Mouse (Mus musculus): ENCODE measurements around the gene Ccm2. TPM values are rescaled to one million over a fixed set of nuclear protein-coding genes. Genes with fewer than 3 reads are reported as not detected.

Gene Ccm2
- polyA plus RNA-seq, 1 experiment = 60.8 TPM

DNA sequence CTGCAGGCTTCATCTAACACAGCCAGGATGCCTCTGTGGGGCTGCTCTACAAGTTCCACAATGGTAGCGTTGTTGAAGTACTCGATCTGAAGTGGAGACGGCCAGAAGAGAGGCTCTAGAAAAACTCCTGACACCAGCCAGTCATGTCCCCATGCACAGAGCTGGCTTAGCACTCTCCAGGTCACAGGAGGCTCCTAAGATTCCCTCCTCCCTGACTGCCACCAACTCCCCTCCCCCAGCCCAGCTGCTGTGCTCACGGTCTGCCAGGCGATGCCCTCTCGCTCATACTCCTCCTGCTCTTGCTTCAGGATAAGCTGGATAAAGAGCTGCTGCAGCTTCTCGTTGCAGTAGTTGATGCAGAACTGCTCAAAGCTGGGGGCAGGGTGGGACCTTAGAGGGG lies 31.9 kb upstream of the Ccm2 start:
- no peaks in the 10 kb centered on the region for H3K36me3 ChIP-seq (ENCODE audit: control insufficient read depth, insufficient read depth, low read length)
- 50% methylated on average over 7 of the region's 7 CpGs for WGBS
- H3K27me3 ChIP-seq (replicated peaks; ENCODE audit: control insufficient read depth, insufficient read depth, low read length) = no peaks in the 10 kb centered on the region
- H3K4me3 ChIP-seq (ENCODE audit: insufficient read depth, low read depth, low read length) = no peak overlapping the region
- H3K27ac ChIP-seq (ENCODE audit: insufficient read depth, low read depth, low read length) = no peak overlapping the region
- TF ChIP-seq POLR2A (IDR thresholded peaks at IDR 0.05; ENCODE audit: low read depth, low read length) (no peak), CTCF (conservative IDR thresholded peaks at IDR 0.05; ENCODE audit: insufficient read depth, insufficient read length, low read depth, low read length) (no peak)
- H3K4me1 ChIP-seq (ENCODE audit: control insufficient read depth, insufficient read depth, low read length) = no peaks in the 10 kb centered on the region
- no peak for DNase-seq

DNA sequence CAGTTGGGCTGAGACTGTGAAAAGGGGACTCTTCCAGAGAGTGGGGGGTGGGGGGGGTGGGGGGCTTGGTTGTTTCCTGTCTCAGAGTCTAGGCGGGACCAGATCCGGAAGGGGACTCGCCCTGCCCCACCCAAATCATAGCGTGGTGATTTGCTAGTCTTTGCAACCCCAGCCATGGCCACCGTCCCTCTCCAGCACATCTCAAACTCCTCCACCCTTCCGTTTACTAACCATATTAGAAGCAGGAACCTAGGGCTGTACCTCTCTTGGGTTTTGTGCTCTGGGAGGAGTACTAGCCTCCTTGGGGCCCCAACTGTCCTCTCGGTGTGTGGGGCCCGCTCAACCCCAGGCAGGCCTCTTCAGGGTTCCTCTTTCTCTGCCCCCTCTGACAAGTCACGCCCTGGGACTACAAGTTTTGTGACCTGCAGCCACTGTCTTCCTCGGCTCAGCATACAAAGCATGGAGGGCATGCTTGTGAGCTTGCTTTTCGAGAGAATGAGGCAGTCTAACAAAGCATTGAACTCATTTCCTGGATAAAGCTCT lies 27.1 kb upstream of the Ccm2 start:
- Histone ChIP-seq H3K4me1 (ENCODE audit: control insufficient read depth, insufficient read depth, low read length) (no peaks in the 10 kb centered on the region), H3K4me3 (ENCODE audit: insufficient read depth, low read depth, low read length) (no peak overlapping the region), H3K36me3 (ENCODE audit: control insufficient read depth, insufficient read depth, low read length) (peaks cover under 1% of the 10 kb centered on the region; the same call in 1 of the 2 replicates), H3K27ac (ENCODE audit: insufficient read depth, low read depth, low read length) (no peak overlapping the region), H3K27me3 (replicated peaks; ENCODE audit: control insufficient read depth, insufficient read depth, low read length) (no peaks in the 10 kb centered on the region)
- no peak for DNase-seq
- TF ChIP-seq POLR2A (IDR thresholded peaks at IDR 0.05; ENCODE audit: low read depth, low read length) = no peak
- no peak for TF ChIP-seq CTCF (conservative IDR thresholded peaks at IDR 0.05; ENCODE audit: insufficient read depth, insufficient read length, low read depth, low read length)
- 75% methylated on average over 11 of the region's 11 CpGs for WGBS

DNA sequence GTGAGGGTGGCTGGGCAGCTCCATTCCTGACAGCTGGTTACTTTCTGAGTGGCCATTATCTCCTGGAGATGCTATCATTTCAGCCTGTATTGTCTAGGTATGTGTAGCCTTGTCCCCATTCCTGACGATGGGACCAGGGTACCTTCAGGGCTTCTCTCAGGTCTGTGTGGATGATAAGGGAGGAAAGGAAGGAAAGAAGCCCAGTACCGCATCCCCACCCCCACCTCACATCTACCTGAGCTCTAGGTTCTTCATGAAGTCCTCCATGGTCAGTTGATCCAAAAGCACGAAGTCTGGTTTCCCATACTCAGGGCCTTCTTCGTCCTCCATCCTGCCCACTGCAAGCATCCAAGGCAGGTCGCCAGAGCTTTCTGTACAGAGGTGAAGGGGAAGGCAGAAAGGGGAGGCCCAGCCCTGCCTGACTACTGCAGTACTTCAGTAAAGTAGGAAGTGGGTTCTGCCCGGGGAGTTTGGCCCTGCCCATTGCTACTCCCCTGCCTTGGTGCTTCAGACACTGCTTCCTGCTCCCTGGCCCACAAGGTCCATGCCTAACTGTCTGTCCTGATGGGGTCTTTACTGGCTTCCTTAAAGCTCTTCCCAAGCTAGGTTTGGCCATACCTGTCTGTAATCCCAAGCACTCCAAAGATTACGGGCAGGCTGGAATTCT lies 26.0 kb upstream of the Ccm2 start, which contains the start of gene Myo1g:
Myo1g (minus strand) TSS at position 459 of the 667 bp plus-strand sequence.
- TF ChIP-seq CTCF (conservative IDR thresholded peaks at IDR 0.05; ENCODE audit: insufficient read depth, insufficient read length, low read depth, low read length) (no peak), POLR2A (IDR thresholded peaks at IDR 0.05; ENCODE audit: low read depth, low read length) (no peak)
- no peaks in the 10 kb centered on the region for H3K4me1 ChIP-seq (ENCODE audit: control insufficient read depth, insufficient read depth, low read length)
- no peak within 1 kb of the TSS for H3K4me3 ChIP-seq (ENCODE audit: insufficient read depth, low read depth, low read length)
- WGBS = 66% methylated on average over 7 of the region's 7 CpGs
- H3K27me3 ChIP-seq (replicated peaks; ENCODE audit: control insufficient read depth, insufficient read depth, low read length) = no peaks in the 10 kb centered on the region
- DNase-seq = no peak
- H3K27ac ChIP-seq (ENCODE audit: insufficient read depth, low read depth, low read length) = no peak within 1 kb of the TSS
- peaks cover 3% of the 10 kb centered on the region for H3K36me3 ChIP-seq (ENCODE audit: control insufficient read depth, insufficient read depth, low read length)

DNA sequence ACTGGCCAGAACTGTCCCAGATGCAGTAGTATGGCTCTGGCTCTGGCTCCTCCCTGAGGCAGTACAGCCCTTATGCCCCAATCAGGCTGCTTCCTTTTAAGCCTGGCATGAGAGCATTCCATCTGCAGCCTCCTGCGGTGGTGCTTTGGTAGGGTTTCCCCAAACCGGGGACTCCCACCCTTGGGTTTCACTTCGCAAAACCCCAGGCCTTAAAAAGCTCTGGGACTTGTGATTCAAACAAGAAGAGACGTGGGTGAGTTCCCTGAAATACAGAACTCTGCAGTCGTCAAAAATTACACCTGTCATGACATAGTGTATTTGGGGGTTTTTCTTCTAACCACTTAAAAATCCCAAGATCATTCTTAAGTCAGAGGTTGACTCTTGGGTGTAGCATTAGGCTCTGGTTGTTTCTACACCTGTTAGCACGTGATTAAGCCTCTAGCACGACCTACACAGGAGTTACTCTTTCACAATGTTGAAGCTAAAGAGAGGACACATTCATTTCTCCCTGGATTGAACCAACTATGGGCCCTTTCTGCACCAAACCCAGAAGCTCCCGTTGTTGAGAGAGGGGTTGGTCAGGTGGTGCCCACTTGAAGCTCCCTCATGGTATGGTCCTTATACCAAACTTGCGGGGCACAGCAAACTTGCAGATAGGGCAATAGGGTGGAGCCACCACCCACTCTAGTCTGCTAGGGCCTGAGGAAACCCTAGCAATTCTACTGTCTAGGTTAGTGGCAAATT lies 23.7 kb upstream of the Ccm2 start:
- Histone ChIP-seq H3K4me1 (ENCODE audit: control insufficient read depth, insufficient read depth, low read length) (0 out of 2 replicates have a peak, but pooled peaks cover 3% of the 10 kb centered on the region), H3K36me3 (ENCODE audit: control insufficient read depth, insufficient read depth, low read length) (peaks cover 6% of the 10 kb centered on the region), H3K27ac (ENCODE audit: insufficient read depth, low read depth, low read length) (no peak overlapping the region), H3K4me3 (ENCODE audit: insufficient read depth, low read depth, low read length) (no peak overlapping the region), H3K27me3 (replicated peaks; ENCODE audit: control insufficient read depth, insufficient read depth, low read length) (no peaks in the 10 kb centered on the region)
- TF ChIP-seq POLR2A (IDR thresholded peaks at IDR 0.05; ENCODE audit: low read depth, low read length) = no peak
- TF ChIP-seq CTCF (conservative IDR thresholded peaks at IDR 0.05; ENCODE audit: insufficient read depth, insufficient read length, low read depth, low read length) = no peak
- WGBS = 75% methylated on average over 9 of the region's 9 CpGs
- DNase-seq = no peak

DNA sequence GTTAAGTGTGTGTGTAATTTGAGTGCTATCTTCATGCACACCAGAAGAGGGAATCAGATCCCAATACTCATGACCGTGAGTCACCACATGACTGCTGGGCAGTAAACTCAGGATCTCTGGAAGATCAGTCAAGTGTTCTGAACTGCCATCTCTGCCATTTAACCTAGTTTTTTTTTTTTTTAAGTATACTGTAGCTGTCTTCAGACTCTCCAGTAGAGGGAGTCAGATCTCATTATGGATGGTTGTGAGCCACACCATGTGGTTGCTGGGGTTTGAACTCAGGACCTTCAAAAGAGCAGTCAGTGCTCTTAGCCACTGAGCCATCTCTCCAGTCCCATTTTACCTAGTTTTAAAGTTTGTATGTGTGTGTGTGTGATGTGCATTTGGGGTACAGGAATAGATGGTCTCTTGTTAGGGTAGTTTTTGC lies 23.0 kb upstream of the Ccm2 start:
- WGBS = 47% methylated on average over 1 of the region's 1 CpGs
- TF ChIP-seq CTCF (conservative IDR thresholded peaks at IDR 0.05; ENCODE audit: insufficient read depth, insufficient read length, low read depth, low read length) = no peak
- no peak for TF ChIP-seq POLR2A (IDR thresholded peaks at IDR 0.05; ENCODE audit: low read depth, low read length)
- Histone ChIP-seq H3K4me1 (ENCODE audit: control insufficient read depth, insufficient read depth, low read length) (0 out of 2 replicates have a peak, but pooled peaks cover 3% of the 10 kb centered on the region), H3K27me3 (replicated peaks; ENCODE audit: control insufficient read depth, insufficient read depth, low read length) (no peaks in the 10 kb centered on the region), H3K4me3 (ENCODE audit: insufficient read depth, low read depth, low read length) (no peak overlapping the region), H3K27ac (ENCODE audit: insufficient read depth, low read depth, low read length) (no peak overlapping the region), H3K36me3 (ENCODE audit: control insufficient read depth, insufficient read depth, low read length) (peaks cover 6% of the 10 kb centered on the region)
- DNase-seq = no peak

DNA sequence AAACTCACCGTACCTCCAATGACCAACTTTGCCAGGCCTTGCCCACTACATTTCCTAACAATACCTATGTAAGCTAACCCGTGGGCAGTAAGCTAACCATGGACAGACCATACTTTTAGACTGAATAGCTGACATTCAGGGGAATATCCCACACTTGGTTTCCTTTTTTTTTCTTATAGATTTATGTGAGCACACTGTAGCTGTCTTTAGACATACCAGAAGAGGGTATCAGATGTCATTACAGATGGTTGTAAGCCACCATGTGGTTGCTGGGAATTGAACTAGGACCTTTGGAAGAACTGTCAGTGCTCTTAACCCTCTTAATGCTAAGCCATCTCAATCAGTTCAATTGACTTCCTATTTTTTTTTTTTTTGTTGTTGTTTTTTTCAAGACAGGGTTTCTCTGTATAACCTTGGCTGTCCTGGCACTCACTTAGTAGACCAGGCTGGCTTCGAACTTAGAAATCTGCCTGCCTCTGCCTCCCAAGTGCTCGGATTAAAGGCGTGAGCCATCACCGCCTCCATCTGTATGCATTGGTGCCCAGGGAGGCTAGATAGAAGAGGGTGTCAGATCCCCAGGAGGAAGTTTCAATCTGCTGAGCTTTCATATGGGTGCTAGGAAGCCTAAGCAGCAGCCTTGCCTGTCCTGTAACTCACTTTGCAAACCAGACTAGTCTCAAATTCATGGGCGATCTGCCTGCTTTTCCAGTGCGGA lies 22.4 kb upstream of the Ccm2 start:
- Histone ChIP-seq H3K4me3 (ENCODE audit: insufficient read depth, low read depth, low read length) (no peak overlapping the region), H3K27ac (ENCODE audit: insufficient read depth, low read depth, low read length) (no peak overlapping the region), H3K4me1 (ENCODE audit: control insufficient read depth, insufficient read depth, low read length) (0 out of 2 replicates have a peak, but pooled peaks cover 3% of the 10 kb centered on the region), H3K27me3 (replicated peaks; ENCODE audit: control insufficient read depth, insufficient read depth, low read length) (no peaks in the 10 kb centered on the region), H3K36me3 (ENCODE audit: control insufficient read depth, insufficient read depth, low read length) (peaks cover 6% of the 10 kb centered on the region)
- no peak for DNase-seq
- WGBS = 89% methylated on average over 8 of the region's 8 CpGs
- TF ChIP-seq CTCF (conservative IDR thresholded peaks at IDR 0.05; ENCODE audit: insufficient read depth, insufficient read length, low read depth, low read length) = no peak
- no peak for TF ChIP-seq POLR2A (IDR thresholded peaks at IDR 0.05; ENCODE audit: low read depth, low read length)

Measured in kidney, adult 2 months (tissue).